Mouse (Mus musculus) heart, postnatal 0 days (tissue): ENCODE measurements at regions not wholly inside any gene's neighbourhood (a gene's known extent, or its start where the extent isn't known, plus 50 kb on each side); places are given as distances from the start of the nearest gene placed in this dataset.

Experiments used
- CTCF ChIP-seq: IDR thresholded peaks from 2 replicates; pipeline ENCODE4 v1.5.1; 2016; ENCODE audit warnings: antibody characterized with exemption, control low read depth, low read depth
- EP300 ChIP-seq: IDR thresholded peaks from 2 replicates; pipeline ENCODE4 v1.6.1; 2016; ENCODE audit warnings: antibody characterized with exemption, low read depth

- TF ChIP-seq CTCF, result no peak
- TF ChIP-seq EP300, result no peak
Measured at GRCm38 (mm10) chr7:36971772-36972171, 273.9 kb downstream of the Tshz3 start.
